Mouse (Mus musculus) right cerebral cortex, postnatal 10 days (tissue): Measurements from ENCODE around the gene Knop1.

Experiments used
- DNase-seq, 2 experiments: peaks; one replicate each; pipeline ENCODE4 v3.0.0; 2021; ENCODE audit warnings: low spot score in 2 of 2

Gene Knop1

DNA sequence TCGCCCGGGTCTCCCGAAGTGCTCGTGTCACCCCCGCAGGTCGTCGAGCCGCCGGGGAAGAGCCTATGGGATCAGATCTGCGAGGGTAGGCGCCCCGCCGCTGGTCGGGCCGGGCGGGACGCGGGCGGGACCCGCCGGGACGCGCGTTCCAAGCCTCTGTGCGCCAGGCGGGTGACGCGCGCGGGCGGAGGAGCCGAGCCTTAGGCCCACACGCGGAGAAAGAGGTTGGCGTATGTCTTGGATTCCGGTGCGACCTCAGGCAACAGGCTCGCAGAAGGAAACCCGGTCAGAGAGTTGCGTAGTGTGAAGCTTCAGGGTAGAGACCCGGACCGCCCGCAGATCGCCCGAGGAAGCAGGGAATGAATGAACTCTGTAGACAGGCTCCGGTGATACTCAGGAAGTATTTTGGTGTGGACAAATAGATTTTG, at the start of gene Knop1:
TSS of gene Knop1 (minus strand) at position 378 of the 428 bp plus-strand sequence.
- DNase-seq, result no peak

DNA sequence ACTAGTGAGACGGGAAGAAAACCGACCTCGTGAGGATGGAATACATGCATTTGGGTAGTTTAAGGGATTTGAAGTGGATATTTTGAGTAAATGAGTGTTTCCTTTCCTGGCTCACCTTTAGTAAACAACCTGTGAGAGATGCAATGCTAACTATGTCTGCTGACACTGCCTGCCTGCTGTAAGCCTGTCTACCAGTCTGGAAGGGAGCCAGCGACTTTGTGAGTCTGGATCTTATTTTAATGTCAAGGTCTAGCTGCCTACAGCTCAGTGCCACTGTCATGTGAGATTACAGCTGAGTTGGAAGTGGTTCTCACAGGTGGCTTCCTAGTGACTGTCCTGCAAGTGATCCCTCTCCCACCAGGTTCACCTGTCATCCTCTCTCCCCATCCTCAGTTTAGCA, 48.5 kb upstream of the Knop1 start:
- DNase-seq, result no peak

DNA sequence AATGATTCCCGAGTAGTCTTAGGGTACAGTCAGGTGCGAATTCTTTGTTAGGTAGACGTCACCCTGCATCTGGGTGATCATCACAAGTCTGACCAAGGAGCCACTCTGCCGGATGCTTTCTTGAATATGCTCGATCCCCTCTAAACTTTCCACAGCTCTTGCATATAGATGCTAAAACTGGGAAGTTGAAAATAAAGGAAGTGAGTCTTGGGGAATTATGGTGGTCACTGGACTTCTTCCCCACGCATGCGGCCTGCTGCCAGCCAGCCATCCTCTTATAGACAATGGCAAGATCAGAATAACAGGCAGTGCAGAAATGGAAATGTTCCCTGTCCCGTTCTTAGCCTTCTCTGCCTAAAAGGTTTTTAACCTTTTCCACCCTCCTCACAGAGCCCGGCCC, 47.8 kb upstream of the Knop1 start:
- DNase-seq, result no peak

DNA sequence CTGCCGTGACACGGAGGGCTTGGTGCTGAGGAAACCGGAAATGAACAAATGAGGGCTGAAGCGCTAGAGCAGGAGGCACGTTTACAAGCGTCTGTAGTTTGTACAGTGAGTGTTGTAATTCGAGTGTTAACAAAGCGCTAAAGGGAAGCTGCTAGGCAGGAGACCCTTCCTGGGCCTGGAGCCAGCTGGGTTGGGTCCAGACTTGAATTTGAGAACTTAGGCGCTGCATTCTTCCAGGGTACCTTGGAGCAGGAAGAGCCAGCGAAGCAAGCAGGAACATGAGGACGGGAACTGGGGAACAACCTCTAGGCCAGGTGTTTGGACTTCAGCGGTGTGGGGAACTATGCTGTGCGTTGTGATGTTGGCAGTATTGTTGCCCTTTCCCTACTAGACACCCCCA, 46.9 kb upstream of the Knop1 start:
- peak; percentile 74 to 79 for DNase-seq

DNA sequence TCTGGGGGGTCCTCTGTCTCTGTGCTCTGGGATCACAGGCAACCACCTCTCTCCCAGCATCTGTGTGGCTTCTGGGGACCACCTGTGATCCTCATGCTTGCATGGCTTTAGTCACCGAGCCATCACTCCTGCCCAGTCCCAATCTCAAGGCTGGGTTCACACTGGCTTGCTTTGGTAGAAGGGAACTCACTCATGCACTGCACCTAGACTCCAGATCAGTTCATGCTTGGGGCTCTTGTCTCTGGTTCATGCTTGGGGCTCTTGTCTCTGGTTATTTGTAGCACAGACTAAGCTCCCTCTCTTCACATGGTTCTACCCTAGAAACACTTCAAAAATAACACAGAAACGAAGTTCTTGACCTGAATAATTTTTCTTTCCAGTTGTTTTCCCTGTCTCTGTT, 44.0 kb upstream of the Knop1 start:
- no peak for DNase-seq

DNA sequence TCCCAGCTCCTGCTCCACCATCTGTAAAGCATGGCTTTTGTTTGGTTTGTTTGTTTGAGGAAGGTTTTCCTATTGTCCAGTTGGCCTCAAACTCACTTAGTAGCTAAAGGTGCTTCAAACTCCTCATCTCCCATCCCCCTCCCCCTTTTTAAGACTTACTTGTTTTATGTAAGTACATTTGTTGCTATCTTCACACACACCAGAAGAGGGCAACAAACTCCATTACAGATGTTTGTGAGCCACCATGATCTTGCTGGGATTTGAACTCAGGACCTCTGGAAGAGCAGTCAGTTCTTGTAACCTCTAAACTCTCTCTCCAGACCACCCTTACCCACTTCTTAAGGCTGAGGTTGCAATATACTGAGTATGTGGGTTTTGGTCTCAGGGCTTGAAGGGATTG, 42.0 kb upstream of the Knop1 start:
- no peak for DNase-seq

DNA sequence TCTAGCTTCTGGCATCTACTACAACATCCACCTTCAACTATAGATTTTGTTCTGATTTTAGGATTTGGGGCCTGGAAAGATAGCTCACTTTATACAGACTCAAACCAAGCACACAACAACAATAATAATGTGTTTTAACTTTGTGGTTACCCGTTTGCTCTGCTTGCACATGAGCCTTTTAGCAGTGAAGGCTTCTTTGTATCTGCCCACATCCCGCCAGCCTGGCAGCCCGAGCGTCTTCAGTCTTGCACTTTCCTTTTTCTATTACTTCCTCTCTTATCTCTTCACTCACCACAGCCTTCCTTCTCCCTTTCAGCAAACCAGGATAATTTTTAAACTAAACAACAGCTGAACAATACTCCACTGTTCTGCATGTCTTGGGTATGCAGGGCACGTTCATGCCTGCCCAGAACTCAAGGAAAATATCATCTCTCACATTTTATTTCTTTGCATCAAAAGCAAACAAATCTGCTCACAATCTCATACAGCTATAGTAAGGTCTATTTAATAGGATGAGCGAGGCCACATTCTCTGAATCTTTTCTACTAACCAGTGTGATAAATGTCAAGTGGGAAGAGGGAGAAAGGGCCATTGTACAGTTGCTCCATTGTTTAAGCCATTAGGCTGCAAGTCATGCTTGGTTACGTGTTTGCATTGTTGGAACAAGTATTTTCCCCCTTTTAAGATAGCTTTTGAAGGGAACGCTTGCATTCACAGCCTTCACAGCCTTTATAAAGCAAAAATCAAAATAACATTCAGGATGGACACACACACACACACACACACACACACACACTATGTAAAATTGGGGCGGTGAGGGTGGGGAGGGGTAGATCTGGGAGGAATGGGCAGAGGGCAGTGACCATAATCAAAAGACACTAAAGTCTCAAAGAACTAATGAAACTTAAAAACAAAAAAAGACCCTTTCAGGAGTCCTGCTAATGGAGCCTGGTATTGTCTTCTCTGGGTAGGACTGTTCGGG, 39.7 kb upstream of the Knop1 start:
- DNase-seq, result no peak

DNA sequence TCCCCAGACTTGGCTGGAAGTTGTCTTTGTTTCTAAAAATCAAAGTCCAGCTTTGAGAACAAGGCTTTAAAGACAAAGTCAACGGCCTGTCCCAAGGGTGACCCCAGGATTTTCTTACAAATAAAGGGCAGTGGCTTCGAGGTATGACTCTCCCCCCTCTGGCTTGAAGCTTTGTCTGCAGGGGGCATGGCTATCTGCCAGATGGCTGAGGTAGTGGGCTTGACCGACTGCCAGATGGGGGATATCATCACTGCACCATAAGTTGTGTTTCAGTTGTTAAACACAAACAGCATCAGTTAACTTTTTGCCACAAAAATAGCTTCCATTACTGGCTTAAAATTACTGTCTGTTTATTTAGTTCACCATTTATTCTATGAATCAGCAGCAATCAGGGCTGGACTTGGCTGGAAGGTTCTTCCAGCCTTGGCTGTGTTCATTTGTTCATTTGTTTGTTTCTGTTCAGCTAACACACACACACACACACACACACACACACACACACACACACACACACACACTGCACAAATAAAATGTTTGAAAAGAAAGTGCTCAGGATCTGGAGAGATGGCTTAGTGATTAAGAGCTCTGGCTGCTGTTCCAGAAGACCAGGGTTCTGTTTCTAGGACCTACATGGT, 33.1 kb upstream of the Knop1 start:
- peak; percentile 38 to 47 for DNase-seq

DNA sequence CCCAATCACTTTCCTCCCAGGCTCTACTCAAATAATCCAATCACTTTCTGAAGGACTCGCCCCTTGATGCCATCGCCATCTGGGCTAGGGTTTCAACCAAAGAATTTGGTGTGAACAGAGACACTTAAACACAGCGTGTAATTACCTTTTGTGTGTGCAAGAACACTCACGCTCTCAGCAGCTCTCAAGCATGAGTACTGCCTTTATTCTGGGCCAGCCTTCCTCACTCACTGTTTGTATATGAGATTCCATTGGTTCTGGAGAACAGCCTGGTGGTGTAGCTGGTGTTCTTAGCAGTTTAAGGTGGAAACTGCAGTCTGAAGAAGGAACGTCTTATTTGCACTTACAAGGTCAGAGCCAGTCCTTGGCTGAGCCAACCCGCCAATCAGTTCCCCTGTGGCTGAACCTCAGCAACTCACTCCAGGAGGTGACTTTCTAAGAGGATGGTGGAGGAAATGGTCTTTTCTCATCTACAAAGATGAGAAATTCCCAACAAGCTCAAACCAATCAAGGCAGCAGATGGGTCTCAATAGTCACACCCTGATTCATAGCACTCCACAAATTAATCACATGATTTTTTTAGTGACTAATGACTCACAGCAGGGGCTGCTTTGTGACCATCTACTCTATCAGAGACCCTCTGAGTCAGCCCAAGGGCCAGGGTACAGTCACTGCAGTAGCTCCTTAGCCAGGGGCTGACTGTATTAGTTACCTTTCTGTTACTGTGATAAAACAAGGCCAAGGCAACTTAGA, 31.4 kb upstream of the Knop1 start:
- no peak for DNase-seq

DNA sequence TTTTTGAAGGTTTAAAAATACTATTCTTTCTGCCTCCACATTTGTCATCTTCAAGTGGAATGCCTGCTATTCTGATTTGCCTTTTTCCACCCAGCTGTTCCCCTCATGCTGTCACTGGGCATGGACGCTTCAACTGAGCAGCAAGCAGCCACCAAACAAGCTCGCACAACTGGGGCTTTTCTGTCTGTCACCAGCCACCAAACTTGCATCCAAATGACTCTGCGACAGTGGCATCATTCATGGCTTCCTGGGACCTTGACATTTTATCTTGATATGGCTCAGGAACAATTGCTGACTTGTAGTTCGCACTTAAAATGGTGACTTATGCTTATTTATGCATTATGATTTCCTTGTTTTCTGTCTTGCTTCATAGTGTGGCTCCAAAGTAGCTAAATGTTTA, 28.9 kb upstream of the Knop1 start:
- DNase-seq, result no peak

DNA sequence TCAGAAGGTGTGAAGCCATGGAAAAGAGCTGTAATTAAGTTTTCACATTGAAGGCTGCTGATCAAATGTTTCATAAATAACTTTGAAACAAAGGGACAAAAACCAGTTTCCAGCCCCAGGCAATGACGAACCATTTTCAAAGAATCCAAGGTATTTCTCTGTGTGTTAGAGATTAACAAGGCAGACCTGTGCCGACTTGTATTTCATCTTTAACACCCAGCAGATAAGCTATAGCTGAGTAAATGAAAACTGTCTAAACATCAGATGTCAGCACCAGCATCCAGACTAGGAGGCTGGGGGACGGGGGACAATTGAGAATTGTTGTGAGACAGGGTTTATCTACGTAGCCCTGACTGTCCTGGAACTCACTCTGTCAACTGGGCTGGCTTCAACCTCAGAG, 27.9 kb upstream of the Knop1 start:
- DNase-seq, result no peak

DNA sequence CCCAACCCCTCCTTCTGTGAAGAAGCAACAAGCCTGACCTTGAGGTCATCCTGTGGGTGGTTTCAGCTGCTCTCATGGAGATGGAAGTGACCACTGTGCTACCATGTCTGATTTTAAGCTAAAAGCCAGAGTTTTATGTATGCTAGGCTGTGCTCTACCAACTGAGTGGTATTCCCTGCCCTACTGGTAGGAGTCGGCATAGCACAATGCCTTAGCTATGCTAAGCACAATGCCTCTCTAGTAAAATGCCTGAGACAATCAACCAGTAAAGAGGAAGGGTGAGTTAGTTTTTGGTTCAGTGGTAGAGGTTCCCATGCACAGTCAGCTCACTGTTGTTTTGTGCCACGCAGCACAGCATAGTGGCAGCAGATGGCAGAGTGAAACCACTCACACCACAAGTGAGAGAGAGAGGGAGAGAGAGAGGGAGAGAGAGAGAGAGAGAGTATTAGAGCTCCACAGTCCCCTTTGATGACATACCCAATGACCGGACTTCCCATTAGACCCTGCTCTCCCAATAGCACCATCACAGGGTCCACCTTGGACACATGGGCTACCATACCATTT, 23.5 kb upstream of the Knop1 start:
- no peak for DNase-seq

DNA sequence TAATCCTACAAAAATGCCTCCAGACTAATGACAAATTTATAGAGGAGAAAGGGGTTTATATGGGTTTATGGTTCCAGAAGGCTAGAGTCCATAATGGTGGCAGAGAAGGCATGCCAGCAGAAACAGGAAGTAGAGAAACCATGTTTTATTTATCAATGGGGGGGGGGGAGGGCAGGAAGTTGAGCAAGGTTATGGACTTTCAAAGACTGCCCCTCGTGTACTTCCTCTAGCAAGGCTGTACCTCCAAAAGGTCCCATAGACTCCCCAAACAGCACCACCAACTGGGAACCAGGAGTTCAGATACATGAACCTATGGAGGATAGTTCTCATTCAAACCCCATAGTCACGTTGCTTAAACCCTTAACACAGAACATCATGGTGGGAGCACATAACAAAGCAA, 9.3 kb upstream of the Knop1 start:
- DNase-seq, result no peak

DNA sequence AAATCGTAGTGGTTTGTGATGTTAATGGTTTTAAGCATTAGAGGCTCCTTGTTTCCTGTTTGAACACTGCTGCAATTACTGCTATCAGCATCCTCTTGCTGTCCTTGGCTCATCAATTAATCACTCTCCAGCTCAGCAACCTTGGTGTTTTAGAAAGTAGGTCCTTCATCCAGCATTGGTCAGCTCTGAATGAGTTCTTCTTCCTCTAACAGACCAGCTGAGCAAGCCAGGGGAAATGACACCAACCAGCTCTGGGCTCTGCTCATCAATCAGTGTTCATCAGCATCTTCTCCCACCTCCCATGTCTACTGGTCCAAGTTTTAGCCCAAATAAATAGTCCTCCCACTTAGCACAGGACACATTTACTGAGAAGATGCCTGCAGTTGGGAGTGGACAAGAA, 2.6 kb upstream of the Knop1 start:
- no peak for DNase-seq

DNA sequence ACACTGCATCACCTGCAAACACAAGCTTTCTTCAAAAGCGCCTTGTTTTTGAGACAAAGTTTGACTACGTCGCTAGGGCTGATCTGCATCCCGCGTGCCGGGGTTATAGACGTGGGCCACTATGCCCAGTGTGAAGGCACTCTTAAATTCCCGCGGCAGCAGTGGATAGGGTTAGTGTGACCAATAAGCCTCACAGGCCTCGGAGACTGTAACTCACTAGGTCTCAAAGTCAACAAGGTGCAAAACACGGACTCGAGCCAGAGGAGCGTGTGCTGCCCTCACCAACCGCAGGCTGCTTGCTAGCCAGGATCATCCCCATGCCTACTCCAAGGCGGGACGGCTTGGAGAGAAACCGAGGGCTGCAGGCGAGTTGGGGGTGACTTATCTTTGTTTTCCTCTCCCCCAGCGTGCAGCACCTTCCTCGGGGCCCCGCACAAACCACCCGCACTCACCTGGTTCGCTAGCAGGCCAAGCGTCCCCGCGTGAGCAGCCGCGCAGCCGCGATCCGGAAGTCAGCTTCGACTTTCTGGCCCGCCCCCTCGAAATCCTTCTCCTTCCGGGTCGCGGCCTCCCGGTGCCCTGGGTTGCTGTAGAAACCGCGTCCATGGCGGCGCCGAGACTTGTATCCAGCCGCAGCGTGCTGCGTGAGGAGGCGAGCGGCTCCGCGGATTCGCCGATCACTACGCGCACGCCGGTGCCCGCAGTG, 730 bp downstream of the Knop1 start, which contains the start of gene Iqck:
TSS of gene Iqck (plus strand) at position 582 of the 706 bp plus-strand sequence.
- DNase-seq, result peak; percentile 96

DNA sequence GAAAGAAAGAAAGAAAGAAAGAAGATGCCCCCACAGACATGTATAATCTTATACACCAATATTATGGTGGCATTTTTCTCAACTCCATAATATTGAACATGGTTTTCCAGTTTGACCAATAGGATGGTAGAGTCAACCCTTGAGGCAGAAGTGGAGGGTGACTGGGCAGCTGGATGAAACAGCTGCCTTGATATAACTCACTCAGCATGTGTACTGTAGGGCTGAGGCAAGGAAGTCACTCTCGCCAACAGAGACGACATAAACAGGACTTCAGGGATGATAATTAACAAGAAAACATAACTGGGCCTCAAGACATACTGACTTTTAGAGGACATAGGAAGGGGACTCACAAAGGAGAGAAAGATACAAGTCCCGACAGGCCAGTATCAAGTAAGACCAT, 1.4 kb downstream of the Knop1 start:
- no peak for DNase-seq

DNA sequence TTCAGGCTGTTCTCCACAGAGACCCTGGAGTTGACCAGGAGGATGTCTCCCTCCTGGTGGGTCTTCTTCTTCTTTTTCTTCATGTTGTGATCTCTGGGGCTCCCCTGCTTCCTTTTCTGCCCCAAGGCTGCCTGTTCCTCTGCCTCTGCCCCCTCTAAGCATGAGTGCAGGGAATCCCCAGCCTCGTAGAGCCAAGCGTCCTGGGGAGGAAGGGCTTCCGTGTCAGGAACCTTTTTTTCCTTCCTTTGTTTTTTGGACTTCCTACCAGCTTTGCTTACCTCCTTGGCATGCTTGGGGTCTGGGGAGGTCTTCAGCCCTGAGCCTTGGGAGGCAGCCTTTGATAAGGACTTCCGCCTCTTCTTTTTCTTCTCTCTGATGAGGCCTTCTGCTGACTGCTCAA, 3.4 kb downstream of the Knop1 start:
- DNase-seq, result no peak

DNA sequence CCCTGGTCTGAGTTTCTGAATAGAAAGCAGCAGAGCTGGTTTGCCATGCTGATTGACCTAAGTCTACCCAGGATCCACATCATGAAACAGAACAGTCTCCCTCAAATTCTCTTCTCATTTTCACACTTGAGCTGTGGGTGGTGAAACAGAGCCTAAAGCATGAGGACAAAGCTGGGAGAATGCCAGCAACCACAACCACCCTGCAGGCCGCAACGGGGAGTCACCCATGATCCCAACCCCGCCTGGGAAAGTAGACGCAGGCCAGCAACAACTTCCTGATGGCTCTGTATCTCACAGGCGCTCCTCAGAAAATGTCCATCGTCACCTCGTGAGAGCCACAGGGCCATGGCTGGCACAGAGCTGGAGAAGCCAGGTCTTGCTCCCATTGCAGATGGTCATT, 4.5 kb downstream of the Knop1 start:
- peak in 1 of 2 experiments; percentile 32 for DNase-seq

DNA sequence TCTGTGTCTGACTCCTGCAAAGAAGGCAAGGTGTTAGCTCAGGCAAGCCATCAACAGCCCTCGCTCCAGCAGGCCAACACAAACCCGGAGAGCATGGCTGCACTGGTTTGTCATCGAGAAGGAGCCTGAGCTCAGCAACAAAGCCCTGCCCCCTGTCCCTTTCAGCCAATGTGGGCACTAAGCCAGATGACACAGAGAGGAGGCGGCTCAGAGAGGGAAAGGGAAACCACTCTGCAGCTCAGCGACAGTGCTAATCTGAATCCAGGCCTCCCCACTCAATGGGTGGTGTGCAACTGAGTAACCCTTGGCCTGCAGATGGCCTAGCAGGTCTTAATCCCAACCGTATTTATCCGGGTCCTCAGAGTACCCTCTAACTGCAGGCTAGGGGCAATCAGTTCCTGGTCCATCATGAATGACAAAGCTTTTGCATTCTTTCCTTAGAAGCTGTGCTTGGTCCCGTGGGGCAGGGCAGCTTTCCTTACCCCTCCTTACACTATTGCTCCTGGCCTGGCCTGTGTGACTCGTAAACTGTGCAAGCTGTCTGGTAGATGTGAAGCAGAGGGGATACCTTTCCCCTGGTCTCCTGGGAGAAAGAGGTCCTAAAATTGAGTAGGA, 5.3 kb downstream of the Knop1 start:
- DNase-seq, result peak in 1 of 2 experiments; percentile 7

DNA sequence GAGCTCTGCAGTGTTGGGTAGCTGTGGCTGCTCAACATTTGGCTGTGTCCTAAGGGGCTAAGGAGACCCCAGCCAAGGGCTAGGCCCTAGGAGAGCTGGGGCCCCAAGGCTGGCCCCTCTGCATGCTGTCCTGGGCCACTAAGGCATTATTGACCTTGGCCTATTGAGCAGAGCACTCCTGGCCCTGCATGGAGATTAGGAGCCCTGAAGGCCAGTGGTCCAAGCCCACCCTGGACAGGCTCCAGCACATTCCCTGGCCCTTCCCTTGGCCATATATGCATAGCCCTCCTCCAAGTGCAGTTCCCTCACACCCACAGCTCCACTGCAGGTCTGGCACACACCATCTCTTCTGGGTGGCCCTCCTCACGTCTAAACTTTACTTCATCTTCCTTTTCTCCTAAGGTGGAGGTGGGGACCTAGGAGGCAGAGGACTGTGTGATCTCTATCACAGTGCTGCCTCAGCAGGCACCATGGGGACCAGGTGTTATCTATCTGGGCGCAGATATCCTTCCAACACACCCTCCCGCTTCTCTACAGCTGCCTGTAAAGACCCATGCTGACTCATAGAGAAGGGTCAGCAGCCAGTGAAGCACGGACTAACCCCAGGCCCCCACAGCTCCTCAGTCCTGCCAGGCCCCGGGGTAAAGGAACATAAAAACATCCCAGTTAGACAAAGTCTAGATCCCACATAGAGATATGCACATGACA, 6.4 kb downstream of the Knop1 start:
- no peak for DNase-seq
